Mouse (Mus musculus) neural tube, embryonic 15.5 days (tissue): ENCODE data around the gene Ncoa3. TPM values are rescaled to one million over a fixed set of nuclear protein-coding genes. Genes with fewer than 3 reads are reported as not detected.

Source experiments
- ATAC-seq: fragments of 200-750 bp; cut with Nextera tagmentation; 2 replicates; pipeline ENCODE4 v1.8.0; 2017; ENCODE audit warnings: mild to moderate bottlenecking, moderate TSS enrichment, moderate library complexity; ENCODE audit not compliant: low FRiP score
- H3K27ac ChIP-seq: fragments of 300-500 bp; sonication (generic); replicated peaks from 2 replicates; pipeline ENCODE4 v1.5.1; 2015; ENCODE audit warnings: mild to moderate bottlenecking, inconsistent platforms
- H3K27me3 ChIP-seq: fragments of 300-500 bp; sonication (generic); replicated peaks from 2 replicates; pipeline ENCODE4 v1.6.1; 2015; ENCODE audit warnings: inconsistent platforms
- H3K36me3 ChIP-seq: fragments of 300-500 bp; sonication (generic); 2 replicates; pipeline ENCODE4 v1.6.1; 2015; ENCODE audit warnings: inconsistent platforms
- H3K4me1 ChIP-seq: fragments of 300-500 bp; sonication (generic); 2 replicates; pipeline ENCODE4 v1.6.1; 2015; ENCODE audit warnings: inconsistent platforms
- H3K4me2 ChIP-seq: fragments of 300-500 bp; sonication (generic); 2 replicates; pipeline ENCODE4 v1.6.1; 2015; ENCODE audit warnings: inconsistent platforms, mild to moderate bottlenecking, moderate library complexity
- H3K4me3 ChIP-seq: fragments of 300-500 bp; sonication (generic); replicated peaks from 2 replicates; pipeline ENCODE4 v1.5.1; 2015; ENCODE audit warnings: mild to moderate bottlenecking, inconsistent platforms
- H3K9ac ChIP-seq: fragments of 300-500 bp; sonication (generic); replicated peaks from 2 replicates; pipeline ENCODE4 v1.6.1; 2015; ENCODE audit warnings: mild to moderate bottlenecking, inconsistent platforms
- H3K9me3 ChIP-seq: fragments of 300-500 bp; sonication (generic); replicated peaks from 2 replicates; pipeline ENCODE4 v1.6.1; 2016; ENCODE audit warnings: inconsistent platforms
- WGBS: fragments of 180-500 bp; shearing (Covaris S2); methylation state at CpG from one replicate; pipeline ENCODE4 v1.1.7; 2015; ENCODE audit warnings: mixed read lengths; 5-methylcytosine and 5-hydroxymethylcytosine counted together
- polyA plus RNA-seq: library from polyadenylated mRNA; unstranded; fragments of >200 nt; fragmentation: Nextera tagmentation; extraction: Ambion mirVana; gene quantifications from 2 replicates; pipeline ENCODE4 v1.2.1, GENCODE M21; 2015

Gene Ncoa3
- polyA plus RNA-seq, 1 experiment from 2014 or later: 13.3 TPM

DNA sequence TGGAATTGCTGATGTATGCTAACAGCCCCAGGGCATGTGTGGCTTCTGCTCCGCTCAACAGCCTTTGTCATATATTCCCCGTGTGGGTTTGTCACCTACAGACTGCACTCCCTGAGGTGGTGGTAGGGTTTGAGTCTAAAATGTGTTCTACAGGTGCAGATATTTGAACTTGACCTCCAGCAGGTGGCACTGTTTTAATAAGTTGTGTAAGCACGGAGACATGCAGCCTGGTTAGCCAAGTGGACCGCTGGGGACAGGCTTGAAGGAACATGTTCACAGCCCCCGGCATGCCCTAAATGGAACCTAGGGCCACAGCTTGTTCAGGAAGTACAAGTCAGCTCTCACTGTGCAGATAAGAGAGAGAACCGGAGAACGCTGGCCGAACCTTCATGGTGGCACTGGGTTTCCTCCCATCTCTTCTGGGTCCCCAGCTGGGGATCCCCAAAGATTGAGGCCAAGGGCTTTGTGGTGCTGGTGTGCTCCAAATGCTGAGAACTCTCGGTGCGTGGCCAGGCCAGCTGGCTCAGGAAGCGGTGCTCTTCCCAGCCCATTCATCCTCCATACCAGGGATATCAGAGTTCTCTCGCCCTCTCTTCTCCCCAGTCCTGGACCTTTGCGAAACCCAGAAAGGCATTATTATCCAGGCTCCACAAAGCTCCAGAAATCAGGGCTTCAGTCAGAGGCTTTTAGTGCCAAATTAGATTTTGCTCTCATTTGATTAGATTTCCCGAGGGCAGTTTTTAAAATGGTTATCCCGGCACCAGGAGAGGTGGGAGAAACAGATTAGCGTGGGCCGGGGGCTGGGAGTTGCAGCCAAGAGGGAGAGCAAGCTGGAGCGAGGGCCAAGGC is 105.2 kb downstream of the Ncoa3 start:
- Histone ChIP-seq H3K4me3 (no peak overlapping the region), H3K9me3 (no peaks in the 10 kb centered on the region), H3K36me3 (peaks cover 13% of the 10 kb centered on the region), H3K27me3 (no peaks in the 10 kb centered on the region), H3K4me2 (no peak overlapping the region), H3K27ac (peak overlapping the region; percentile 38), H3K9ac (no peak overlapping the region), H3K4me1 (peaks cover 30% of the 10 kb centered on the region)
- no peak for ATAC-seq
- 66% methylated on average over 18 of the region's 18 CpGs for WGBS

DNA sequence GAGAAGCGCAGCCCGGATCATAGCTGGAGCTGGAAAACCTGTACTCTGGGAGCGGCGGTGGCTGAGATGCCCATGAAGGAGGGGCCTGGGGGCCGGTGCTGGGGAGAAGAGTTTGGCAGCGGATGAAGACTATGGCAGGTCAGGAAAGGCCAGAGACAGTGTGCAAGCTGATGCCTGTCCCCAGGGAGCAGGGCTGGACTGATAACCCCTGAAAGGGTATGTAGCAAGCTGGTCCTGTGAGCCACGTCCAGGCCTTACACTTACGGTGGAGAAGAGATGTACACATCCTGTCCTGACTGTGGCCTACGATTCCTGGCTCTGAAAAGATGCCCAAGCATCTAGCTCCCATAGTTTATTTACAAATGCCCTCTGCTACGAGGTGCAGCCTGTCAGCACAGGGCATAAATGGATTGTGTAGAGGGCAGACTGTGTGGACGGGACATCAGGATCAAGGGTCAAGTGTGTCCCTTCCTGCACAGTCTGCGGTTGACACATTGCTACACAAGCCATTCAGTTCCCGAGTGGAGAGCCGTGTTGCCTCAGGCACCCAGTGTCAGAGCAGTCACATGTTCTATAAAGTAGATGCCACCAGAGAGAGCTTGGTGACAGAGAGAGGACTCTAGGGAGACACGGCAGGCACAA is 106.0 kb downstream of the Ncoa3 start:
- Histone ChIP-seq H3K27me3 (no peaks in the 10 kb centered on the region), H3K4me1 (peaks cover 36% of the 10 kb centered on the region), H3K4me2 (no peak overlapping the region), H3K36me3 (peaks cover 6% of the 10 kb centered on the region), H3K9ac (no peak overlapping the region), H3K9me3 (no peaks in the 10 kb centered on the region), H3K4me3 (no peak overlapping the region), H3K27ac (peak overlapping the region; percentile 38; the same call in 1 of the 2 replicates)
- ATAC-seq: no peak
- 66% methylated on average over 15 of the region's 15 CpGs for WGBS

DNA sequence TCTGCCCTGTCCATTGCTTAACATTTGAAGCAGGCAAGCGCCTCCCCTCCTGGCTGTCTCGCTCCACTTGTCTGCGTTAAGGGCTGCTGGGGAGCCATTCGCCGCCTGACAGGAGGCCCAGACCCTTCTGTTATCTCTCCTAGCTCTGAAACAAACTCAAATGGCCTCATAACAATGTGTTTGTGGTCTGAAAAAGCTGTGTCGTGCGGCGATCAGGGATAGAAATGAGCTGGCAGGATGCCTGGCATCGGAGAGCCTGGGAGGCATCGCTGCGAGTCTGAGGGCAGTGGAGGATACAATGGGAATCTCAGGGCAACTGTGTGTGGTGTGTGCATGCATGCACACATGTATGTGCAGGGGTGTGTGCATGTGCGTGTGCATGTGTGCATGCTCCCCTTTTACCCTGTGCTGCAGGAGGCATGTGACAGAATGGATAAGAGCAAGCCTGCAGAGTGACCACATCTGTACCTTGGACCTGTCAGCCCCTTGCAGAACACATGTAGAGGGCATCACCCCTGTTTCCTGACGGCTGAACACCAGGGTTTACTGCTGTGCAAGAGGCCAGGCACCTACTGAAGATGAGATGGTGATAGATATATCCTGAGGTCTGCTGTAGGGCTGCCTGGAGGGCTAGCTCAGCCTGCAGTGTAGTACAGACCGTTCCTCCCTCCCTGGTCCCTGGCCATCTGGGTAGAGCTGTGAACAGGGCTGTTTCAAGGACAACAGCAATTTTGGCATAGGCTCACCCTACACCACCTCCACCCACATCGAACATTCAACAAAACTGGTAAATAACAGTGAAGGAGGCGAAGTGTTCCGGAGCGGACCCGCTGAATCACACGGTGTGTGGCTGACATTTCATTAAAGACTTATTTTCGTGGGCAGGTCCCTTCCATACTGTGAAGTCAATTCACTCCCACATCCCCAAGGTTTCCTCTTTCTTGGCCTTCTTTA is 108.2 kb downstream of the Ncoa3 start:
- Histone ChIP-seq H3K36me3 (no peaks in the 10 kb centered on the region; the same call in 1 of the 2 replicates), H3K27me3 (no peaks in the 10 kb centered on the region), H3K4me1 (peaks cover 50% of the 10 kb centered on the region), H3K4me3 (no peak overlapping the region), H3K9me3 (no peaks in the 10 kb centered on the region), H3K27ac (peak overlapping the region; percentile 56), H3K4me2 (no peak overlapping the region), H3K9ac (no peak overlapping the region)
- no peak for ATAC-seq
- WGBS: 50% methylated on average over 21 of the region's 21 CpGs

DNA sequence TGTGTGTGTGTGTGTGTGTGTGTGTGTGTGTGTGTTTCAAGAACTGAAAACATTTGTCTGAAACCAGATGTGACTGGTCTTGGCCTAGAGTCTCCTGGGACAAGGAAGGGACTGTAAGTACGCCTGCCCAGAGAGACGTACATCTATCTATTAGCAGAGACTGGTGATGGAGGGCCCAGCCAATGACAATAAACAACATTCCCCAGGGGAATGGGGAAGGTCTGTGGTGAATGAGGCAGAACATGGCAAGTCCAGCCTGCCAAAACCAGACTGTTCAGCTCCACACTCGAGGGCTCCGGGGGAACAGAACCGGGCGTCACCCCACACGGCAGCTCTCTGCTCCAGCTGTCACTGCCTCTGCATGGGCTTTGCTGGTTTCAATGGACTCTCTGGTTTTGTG is 110.5 kb downstream of the Ncoa3 start:
- no peaks in the 10 kb centered on the region for H3K36me3 ChIP-seq
- ATAC-seq: no peak
- no peak overlapping the region; the same call in 1 of the 2 replicates for H3K27ac ChIP-seq
- no peaks in the 10 kb centered on the region for H3K9me3 ChIP-seq
- H3K4me3 ChIP-seq: no peak overlapping the region
- H3K27me3 ChIP-seq: 0 out of 2 replicates have a peak, but pooled peaks cover 3% of the 10 kb centered on the region
- no peak overlapping the region for H3K4me2 ChIP-seq
- WGBS: 30% methylated on average over 7 of the region's 7 CpGs
- peaks cover 63% of the 10 kb centered on the region for H3K4me1 ChIP-seq
- H3K9ac ChIP-seq: no peak overlapping the region

DNA sequence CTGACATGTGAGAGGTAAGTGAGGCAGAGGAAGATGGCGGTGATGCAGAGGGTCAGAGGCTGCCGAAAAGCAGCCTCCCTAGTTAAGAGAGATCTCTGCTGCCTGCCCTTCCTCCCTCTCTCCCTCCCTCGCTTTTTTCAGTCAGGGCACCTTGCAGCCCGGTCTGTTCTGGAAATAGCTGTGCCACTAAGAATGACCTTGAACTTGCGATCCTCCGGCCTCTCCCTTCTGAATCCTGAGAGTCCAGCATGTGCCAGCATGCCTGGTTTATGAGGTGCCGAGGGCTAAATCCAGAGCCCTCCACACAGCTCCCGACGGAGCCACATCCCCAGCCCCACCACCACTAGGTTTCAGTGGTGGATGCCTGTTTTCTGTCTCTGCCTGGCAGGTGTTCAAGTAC is 113.5 kb downstream of the Ncoa3 start:
- no peak for ATAC-seq
- H3K4me3 ChIP-seq: no peak overlapping the region
- WGBS: 68% methylated on average over 9 of the region's 9 CpGs
- peaks cover 45% of the 10 kb centered on the region for H3K4me1 ChIP-seq
- H3K27ac ChIP-seq: peak overlapping the region; percentile 60
- no peaks in the 10 kb centered on the region for H3K9me3 ChIP-seq
- peaks cover 3% of the 10 kb centered on the region; the same call in 1 of the 2 replicates for H3K27me3 ChIP-seq
- no peak overlapping the region for H3K9ac ChIP-seq
- no peak overlapping the region for H3K4me2 ChIP-seq
- no peaks in the 10 kb centered on the region for H3K36me3 ChIP-seq

DNA sequence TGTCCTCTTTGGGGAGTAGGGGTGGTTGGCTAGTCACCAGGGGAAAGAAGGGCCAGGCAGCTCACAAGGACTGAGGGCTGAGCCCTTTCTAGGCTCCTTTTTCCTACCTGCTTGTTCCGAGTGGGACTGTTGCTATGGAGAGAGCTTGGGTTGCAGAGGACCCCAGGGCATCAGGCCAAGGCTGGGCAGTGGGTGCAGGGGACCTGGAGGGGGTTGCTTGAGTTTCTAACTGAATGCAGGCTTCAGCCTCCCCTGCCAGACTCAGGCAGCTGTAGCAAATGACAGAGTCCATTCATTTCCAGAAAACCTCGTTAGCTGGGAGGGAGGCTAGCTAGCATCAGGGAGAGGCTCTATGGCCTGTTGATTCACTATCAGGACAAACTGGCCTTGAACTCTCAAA is 114.2 kb downstream of the Ncoa3 start:
- Histone ChIP-seq H3K9ac (no peak overlapping the region), H3K9me3 (no peaks in the 10 kb centered on the region), H3K27ac (peak overlapping the region; percentile 60; the same call in 1 of the 2 replicates), H3K4me2 (no peak overlapping the region), H3K27me3 (peaks cover 3% of the 10 kb centered on the region; the same call in 1 of the 2 replicates), H3K4me1 (peaks cover 38% of the 10 kb centered on the region), H3K4me3 (no peak overlapping the region), H3K36me3 (no peaks in the 10 kb centered on the region)
- ATAC-seq: peak; percentile 56; the same call in 1 of the 2 replicates
- 42% methylated on average over 2 of the region's 2 CpGs for WGBS

DNA sequence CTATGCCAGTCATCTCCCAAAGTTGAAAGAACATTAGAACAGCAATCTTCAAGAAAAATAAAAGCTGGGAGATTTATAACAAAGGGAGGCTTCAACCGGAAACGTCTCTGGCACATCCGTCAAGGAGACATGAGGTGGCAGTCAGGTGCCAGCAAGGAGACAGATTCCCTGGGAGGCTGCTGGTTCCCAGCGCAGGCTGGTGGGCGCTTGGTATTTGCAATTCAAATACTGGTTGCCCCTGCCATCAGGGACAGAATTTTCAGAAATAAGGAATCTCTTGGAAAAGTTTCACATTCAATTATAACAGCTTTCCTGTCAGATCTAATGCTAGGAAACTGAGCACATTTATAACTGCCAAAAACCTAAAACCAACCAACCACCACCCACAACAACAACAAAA is 115.5 kb downstream of the Ncoa3 start:
- Histone ChIP-seq H3K4me3 (no peak overlapping the region), H3K9me3 (no peaks in the 10 kb centered on the region), H3K4me1 (peaks cover 36% of the 10 kb centered on the region), H3K9ac (no peak overlapping the region), H3K27me3 (peaks cover 3% of the 10 kb centered on the region; the same call in 1 of the 2 replicates), H3K4me2 (no peak overlapping the region), H3K36me3 (no peaks in the 10 kb centered on the region; the same call in 1 of the 2 replicates), H3K27ac (no peak overlapping the region)
- ATAC-seq: no peak
- 56% methylated on average over 5 of the region's 5 CpGs for WGBS

DNA sequence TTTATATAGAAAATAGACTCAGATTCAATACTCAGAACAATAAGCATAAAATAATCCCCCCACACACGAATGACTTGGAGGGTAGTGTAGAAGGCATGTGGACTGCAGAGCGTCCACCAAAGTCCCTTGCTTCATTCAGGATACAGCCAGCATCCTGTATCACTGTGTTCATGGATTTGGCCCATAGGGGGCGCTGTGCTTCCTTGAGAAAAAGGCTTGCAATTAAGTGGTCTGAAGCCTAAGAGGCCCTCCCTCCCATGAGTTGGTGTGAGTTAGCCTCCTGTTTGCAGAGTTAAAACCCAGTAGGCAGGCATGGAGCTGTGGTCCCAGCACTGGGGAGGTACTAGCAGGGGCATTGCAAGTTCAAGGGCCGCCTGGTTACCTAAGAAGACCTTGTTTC is 115.9 kb downstream of the Ncoa3 start:
- Histone ChIP-seq H3K36me3 (no peaks in the 10 kb centered on the region; the same call in 1 of the 2 replicates), H3K27ac (no peak overlapping the region), H3K4me3 (no peak overlapping the region), H3K9ac (no peak overlapping the region), H3K4me1 (peaks cover 31% of the 10 kb centered on the region), H3K4me2 (no peak overlapping the region), H3K27me3 (peaks cover 3% of the 10 kb centered on the region; the same call in 1 of the 2 replicates), H3K9me3 (no peaks in the 10 kb centered on the region)
- ATAC-seq: no peak
- WGBS: 27% methylated on average over 4 of the region's 4 CpGs

DNA sequence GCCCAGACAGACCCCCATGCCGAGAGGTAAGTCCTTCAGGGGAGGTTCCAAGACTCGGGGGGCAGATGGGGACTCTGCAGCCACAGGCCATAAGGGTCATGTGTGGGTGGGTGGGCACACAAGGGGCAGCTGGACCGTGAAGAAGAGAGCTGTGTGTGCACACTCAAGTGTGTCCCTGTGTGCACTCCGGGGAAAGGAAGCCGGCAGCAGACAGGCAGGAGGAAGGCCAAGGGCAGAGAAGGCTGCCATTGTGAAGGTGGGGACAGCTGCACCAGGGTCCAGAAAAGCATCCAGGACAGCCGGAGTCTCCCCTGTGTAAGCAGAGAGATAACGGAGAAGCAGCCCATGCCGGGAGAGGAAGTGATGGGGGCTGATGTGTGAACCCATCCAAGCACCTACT is 118.3 kb downstream of the Ncoa3 start:
- Histone ChIP-seq H3K4me1 (peaks cover 15% of the 10 kb centered on the region), H3K4me3 (no peak overlapping the region), H3K4me2 (no peak overlapping the region), H3K27ac (no peak overlapping the region), H3K9me3 (no peaks in the 10 kb centered on the region), H3K9ac (no peak overlapping the region), H3K27me3 (peaks cover 3% of the 10 kb centered on the region; the same call in 1 of the 2 replicates), H3K36me3 (peaks cover 11% of the 10 kb centered on the region; the same call in 1 of the 2 replicates)
- no peak for ATAC-seq
- WGBS: 80% methylated on average over 8 of the region's 8 CpGs

DNA sequence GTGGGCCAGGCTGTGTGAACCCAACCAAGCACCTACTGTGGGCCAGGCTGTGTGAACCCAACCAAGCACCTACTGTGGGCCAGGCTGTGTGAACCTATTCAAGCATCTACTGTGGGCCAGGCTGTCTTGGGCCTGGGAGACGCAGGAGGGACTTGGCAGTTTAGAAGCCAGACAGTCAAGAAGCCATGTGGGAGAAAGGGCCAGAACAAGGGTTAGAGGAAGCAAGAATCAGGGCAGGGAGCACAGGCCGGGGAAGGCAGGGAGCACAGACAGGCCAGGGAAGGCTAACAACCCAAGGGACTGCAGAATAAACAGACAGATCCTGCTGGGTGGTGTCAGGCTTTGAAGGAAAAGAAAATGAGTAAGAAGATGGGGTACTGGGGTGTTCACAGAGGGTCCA is 118.8 kb downstream of the Ncoa3 start:
- no peak overlapping the region for H3K9ac ChIP-seq
- no peak overlapping the region for H3K4me3 ChIP-seq
- no peak for ATAC-seq
- WGBS: 82% methylated on average over 2 of the region's 2 CpGs
- no peak overlapping the region for H3K4me2 ChIP-seq
- H3K9me3 ChIP-seq: no peaks in the 10 kb centered on the region
- H3K27ac ChIP-seq: no peak overlapping the region
- peaks cover under 1% of the 10 kb centered on the region; the same call in 1 of the 2 replicates for H3K27me3 ChIP-seq
- H3K4me1 ChIP-seq: peaks cover 11% of the 10 kb centered on the region
- H3K36me3 ChIP-seq: peaks cover 16% of the 10 kb centered on the region

DNA sequence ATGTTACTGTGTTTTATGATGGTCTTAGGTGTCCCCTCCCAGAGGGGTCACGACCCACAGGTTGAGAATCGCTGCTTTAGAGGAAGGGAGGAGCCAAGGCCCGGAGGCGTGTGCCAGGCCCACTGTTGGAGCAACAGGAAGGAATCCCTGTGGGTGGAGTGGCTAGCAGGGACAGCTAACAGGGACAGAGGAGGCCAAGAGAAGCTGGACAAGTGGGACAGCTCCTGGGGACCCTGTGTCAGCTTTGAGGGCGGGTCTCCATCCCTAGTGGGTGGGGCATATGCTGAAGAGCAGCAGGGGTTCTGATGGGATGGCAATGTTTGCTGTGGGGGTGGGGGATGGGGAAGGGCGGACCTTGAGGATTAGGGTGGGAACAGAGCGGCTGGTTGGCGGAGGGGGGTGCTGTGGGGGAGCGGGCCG is 119.4 kb downstream of the Ncoa3 start:
- 51% methylated on average over 10 of the region's 10 CpGs for WGBS
- Histone ChIP-seq H3K4me1 (peaks cover 5% of the 10 kb centered on the region), H3K4me2 (no peak overlapping the region), H3K4me3 (no peak overlapping the region), H3K27ac (no peak overlapping the region), H3K9ac (no peak overlapping the region), H3K9me3 (no peaks in the 10 kb centered on the region), H3K36me3 (peaks cover 22% of the 10 kb centered on the region), H3K27me3 (no peaks in the 10 kb centered on the region; the same call in 1 of the 2 replicates)
- ATAC-seq: no peak
